In genomic region chr4:133339148-133339749, GRCm38 (mm10) we compare ENCODE assay signal across 8 mouse cellular contexts. TPM values are rescaled to one million over a fixed set of nuclear protein-coding genes. Genes with fewer than 3 reads are reported as not detected.
DNase-seq lines count a peak whose midpoint lies in the region; ATAC-seq lines count a peak whose summit lies in the region.

No protein-coding gene starts in this region.

- WGBS in hindbrain, embryonic 12.5 days = under 1% methylated on average over 51 of the region's 60 CpGs

- DNase-seq in MN1 (ENCODE audit: low spot score) = peak; percentile 94
- DNase-seq in cerebellum, adult 9-10 months = peak; percentile 99
- peak; percentile 95 to 99 for DNase-seq in frontal cortex, adult 2 months (ENCODE audit: extremely low spot score in 1 of 2, low spot score in 1 of 2)
- DNase-seq in layer of hippocampus, postnatal 14 days (ENCODE audit: low spot score in 2 of 2) = peak; percentile 99
- peak; percentile 98 for DNase-seq in lung, postnatal 14 days
- peak; percentile 98 for DNase-seq in retina, adult 2 months (ENCODE audit: low read depth, low spot score)
- peak; percentile 99 for DNase-seq in thymus, postnatal 36 days

- H3K9ac ChIP-seq in hindbrain, embryonic 12.5 days = peak overlapping the region; percentile 92

- H3K27me3 ChIP-seq in hindbrain, embryonic 12.5 days = 0 out of 2 replicates have a peak, but pooled peaks cover 2% of the 10 kb centered on the region

- ATAC-seq in hindbrain, embryonic 12.5 days (ENCODE audit: low FRiP score) = peak; percentile 98

- H3K27ac ChIP-seq in hindbrain, embryonic 12.5 days = peak overlapping the region; percentile 86

- peak overlapping the region; percentile 72 for H3K4me2 ChIP-seq in hindbrain, embryonic 12.5 days (replicated peaks)

- H3K9me3 ChIP-seq in hindbrain, embryonic 12.5 days (replicated peaks) = no peaks in the 10 kb centered on the region

- no peaks in the 10 kb centered on the region for H3K36me3 ChIP-seq in hindbrain, embryonic 12.5 days

- peak overlapping the region; percentile 94 for H3K4me3 ChIP-seq in hindbrain, embryonic 12.5 days

- H3K4me1 ChIP-seq in hindbrain, embryonic 12.5 days = peaks cover 14% of the 10 kb centered on the region

RNA-seq across cellular contexts. Expression of gene Wdtc1, which starts 14.0 kb away (rescaled TPM):
- polyA plus RNA-seq in frontal cortex, adult 2 months (2012; rRNA removed) = 43.0 and 46.2 TPM in 2 replicates
- polyA plus RNA-seq in hindbrain, embryonic 12.5 days (2016; fragmentation: Nextera tagmentation; extraction: Ambion mirVana) = 25.5 and 27.8 TPM in 2 replicates
- 10 to 100 TPM; 67.8 to 68.9 TPM for total RNA-seq in layer of hippocampus, postnatal 14 days (2021)

RNA-seq across cellular contexts. Expression of gene Slc9a1, which starts 30.3 kb away (rescaled TPM):
- polyA plus RNA-seq in frontal cortex, adult 2 months (2012; rRNA removed) = 43.5 and 43.9 TPM in 2 replicates
- polyA plus RNA-seq in hindbrain, embryonic 12.5 days (2016; fragmentation: Nextera tagmentation; extraction: Ambion mirVana) = 8.4 and 9.5 TPM in 2 replicates
- total RNA-seq in layer of hippocampus, postnatal 14 days (2021) = 10 to 100 TPM; 60.0 to 62.8 TPM

Comparison
In these comparisons a context has a peak if more than half of its experiments do, and no peak if none do; other contexts are left out.
1. Peak in every context shown above with its lines: DNase-seq, ATAC-seq, H3K4me3 ChIP-seq and H3K27ac ChIP-seq.